Mouse (Mus musculus): Measurements from ENCODE around the gene Add3.

The Add3 gene

DNA sequence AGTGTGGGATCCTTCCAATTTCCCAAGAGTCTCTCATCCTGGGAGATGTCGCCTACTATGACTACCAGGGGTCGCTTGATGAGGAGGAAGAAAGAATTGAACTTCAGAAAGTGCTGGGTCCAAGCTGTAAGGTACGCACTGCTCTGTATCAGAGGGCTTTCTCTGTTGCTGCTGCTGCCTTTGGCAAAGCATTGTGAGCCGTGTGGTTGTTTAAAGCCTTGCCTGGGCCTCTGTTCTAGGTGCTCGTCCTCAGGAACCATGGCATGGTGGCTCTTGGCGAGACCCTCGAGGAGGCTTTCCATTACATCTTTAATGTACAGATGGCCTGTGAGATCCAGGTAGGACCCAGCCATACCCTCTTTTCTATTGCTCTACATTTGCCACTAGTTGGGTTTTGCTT, 93.3 kb downstream of the Add3 start:
- no peak for DNase-seq (ENCODE audit: low read depth, low spot score)

DNA sequence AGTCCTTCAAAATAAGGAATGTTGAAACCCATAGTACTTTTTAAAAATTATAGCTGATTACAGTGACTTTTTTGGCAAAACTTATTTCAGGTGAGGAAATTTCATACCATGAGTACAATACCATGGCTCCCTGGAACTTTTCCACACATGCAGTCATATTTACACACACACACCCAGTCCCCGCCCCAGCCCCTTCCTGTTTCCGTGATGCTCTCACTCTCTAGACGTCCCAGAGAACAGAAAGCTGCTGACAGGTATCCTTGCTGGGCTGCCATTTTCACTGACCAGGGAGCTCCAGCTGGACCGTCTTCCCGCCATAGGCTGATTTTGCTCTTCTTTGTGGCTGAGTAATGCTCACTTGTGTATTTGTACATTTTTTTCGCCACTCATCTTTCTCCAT, 101.6 kb downstream of the Add3 start:
- DNase-seq (ENCODE audit: low read depth, low spot score) = no peak

DNA sequence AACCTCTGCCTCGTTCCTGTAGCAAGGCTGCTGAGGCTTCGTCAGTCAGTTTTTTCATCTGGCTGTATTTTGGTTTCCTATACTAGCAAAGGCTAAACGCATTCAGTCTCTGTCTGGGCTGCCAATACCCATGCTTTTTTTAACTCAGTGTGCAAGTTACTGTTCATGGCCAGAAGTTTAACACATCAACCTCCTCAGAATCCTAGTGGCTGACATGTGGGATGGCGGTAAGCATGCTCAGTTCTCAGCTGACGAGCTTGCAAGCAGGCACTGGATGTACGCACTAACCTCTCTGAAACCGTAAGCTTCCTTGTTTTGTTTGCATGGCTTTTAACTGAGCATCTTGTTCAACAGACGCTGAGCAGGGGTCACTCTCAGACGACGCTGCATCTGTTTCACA, 103.7 kb downstream of the Add3 start:
- DNase-seq (ENCODE audit: low read depth, low spot score) = no peak

DNA sequence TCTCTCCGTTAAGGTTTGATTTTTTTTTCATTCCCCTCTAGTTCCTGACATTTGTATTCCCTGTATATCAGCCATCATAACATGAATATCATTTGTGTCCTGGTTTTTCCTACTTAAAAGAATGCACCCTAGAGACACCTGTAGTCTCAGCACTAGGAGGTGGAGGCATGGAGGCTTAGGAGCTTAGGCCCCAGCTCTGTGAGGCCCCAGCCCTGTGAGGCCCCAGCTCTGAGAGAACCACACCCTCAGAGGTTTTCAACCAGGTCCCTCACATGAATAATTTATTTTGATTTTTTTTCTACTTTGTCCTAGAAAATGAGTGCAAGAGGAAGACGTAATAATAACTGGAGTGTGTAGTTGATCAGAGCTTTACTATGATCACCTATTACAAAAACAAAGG, 107.3 kb downstream of the Add3 start:
- DNase-seq (ENCODE audit: low read depth, low spot score) = no peak

DNA sequence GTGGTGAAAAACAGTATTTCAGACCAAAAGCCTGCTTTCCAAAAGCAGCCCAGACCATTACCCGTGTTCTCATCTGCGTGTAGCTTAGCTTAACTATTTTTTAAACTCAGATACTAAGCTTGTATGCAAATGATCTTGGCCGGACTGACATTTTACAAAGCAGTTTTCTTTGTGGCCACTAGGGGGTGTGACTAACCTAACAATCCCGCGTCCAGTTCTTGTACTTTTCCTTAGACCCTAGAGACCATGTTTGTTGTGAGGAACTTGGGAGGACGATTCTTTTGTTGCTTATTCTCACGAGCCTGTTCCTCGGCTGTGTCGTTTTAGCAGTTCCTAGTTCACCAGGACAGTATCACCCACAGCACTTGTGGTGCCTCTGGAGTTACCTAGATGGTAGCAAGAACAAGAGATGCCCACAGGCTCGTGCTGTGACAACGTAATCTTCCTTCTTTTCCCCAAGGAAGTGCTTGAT, 107.8 kb downstream of the Add3 start:
- peak; percentile 28 for DNase-seq (ENCODE audit: low read depth, low spot score)

DNA sequence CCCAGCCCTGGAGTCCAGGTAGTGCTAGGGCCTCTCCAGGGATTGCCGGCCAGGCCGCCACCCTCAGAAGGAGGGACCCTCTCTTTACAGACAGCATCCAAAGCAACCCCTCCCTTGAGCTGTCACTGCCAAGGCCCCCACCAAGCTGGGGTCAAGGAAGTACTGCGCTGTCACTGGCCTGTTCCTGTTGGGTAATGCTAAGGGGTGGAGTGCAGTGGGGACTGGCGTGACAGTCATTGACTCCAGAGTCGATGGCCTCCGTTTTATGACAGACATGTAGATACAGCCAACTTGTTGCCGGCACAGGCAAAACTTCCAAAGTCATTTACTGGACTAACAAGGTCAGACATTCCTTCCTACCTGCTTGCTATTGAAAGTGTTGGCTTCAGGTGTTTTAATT, 110.8 kb downstream of the Add3 start:
- no peak for DNase-seq (ENCODE audit: low read depth, low spot score)

DNA sequence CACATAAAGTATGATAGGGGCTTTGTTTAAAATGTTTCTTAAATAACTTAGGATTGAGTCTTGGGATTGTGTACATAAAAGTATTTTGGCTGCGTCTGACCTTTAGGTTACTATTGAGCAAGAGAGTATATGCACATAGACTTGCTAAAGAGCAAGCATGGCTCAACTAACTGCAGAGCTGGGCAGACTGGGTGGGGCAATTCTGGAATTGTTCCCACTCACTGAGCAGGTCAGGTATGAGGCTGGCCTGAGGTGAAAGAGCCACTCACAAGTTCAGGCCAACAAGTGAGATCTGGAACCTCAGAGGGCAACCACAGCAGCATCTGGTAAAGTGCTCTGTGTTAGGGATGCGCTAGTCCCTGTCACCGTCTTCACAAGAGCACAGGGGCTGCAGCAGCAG, 111.4 kb downstream of the Add3 start:
- no peak for DNase-seq (ENCODE audit: low read depth, low spot score)

DNA sequence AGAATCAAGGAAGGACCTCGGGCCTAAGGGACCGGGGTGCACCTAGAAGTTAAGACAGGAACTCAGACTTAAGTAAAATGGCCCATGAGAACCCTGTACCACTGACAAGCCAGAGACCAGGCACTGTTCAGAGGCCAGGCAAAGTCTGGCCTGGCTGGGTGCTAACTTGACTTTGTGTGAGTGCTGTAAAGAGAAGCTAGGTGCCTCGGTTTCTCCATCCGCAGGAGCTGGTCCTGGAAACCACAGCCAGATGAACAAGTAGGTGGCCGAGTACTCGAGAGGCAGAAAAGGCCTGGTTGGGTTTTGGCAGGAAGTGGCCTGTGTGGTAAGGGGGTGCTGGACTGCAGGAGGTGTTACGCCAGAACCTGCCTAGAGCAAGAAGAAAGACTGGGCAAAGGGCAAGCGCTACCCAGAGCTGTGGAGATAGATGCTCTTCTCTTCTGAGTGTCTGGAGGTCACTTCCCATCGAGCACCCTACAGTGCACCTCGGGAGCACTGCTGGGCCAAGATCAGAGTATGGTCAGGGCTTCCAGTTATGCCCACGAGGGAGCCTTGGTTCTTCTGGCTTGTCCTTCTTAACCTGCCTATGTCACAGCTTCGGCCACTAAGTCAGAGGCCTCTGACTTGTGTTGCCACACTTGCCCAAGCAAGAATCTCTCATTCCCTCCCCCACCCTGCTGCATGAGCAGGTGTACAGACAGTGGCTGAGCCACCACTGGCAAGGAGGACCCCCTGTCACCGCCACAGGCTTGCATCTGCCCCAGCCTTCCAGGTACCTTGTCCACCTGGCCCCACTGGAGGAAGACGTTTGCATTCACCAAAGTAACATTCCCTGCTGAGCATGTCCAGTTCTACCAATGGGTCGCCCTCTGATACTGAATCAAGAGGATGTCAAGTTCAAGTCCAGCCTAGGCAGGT, 112.1 kb downstream of the Add3 start:
- DNase-seq (ENCODE audit: low read depth, low spot score) = no peak

DNA sequence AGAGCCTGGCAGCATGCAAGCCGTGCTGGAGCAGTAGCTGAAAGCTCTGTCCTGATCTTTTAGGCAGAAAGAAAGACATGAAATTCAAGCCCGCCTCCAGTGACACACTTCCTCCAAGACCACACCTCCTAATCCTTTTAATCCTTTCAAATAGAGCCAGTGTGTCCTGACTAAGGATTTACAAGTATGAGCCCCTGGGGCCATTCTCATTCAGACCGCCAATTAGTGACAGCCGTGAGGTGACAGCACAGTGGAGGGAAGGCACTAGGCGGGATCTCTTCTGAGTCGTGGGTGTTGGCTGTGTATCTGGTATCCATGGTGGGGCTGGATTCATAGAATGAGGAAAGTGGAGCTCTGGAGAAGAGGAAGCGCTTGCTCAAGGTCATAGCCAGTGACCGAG, 116.1 kb downstream of the Add3 start:
- DNase-seq (ENCODE audit: low read depth, low spot score) = no peak

DNA sequence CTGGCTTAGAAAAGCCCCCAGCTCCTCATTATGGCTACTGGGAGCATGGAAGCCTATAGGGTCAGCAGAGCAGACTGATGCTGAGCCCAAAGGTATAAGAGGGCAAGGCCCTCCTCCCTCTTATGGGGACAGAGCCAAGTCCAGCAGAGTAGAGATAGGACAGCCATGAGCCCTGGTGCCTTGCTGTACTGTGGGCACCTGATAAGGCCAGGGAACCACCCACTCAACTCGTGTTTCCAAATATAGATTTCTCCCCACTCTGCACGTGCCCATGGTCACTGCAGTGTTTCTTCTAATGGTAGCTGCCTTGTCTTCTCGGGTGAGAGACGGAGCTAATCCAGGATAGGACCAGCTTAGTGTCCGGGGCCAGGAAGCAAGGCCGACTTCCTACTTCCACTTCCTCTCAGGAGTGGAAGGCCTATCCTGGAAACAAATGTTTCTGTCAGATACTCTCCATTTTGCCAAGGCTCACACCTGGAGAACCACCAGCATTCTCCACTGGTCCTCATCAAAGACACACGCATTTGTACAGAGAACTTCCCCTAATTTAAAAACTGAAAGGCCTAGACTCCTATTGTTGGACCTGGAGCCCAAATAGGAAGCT, 116.8 kb downstream of the Add3 start:
- no peak for DNase-seq (ENCODE audit: low read depth, low spot score)

DNA sequence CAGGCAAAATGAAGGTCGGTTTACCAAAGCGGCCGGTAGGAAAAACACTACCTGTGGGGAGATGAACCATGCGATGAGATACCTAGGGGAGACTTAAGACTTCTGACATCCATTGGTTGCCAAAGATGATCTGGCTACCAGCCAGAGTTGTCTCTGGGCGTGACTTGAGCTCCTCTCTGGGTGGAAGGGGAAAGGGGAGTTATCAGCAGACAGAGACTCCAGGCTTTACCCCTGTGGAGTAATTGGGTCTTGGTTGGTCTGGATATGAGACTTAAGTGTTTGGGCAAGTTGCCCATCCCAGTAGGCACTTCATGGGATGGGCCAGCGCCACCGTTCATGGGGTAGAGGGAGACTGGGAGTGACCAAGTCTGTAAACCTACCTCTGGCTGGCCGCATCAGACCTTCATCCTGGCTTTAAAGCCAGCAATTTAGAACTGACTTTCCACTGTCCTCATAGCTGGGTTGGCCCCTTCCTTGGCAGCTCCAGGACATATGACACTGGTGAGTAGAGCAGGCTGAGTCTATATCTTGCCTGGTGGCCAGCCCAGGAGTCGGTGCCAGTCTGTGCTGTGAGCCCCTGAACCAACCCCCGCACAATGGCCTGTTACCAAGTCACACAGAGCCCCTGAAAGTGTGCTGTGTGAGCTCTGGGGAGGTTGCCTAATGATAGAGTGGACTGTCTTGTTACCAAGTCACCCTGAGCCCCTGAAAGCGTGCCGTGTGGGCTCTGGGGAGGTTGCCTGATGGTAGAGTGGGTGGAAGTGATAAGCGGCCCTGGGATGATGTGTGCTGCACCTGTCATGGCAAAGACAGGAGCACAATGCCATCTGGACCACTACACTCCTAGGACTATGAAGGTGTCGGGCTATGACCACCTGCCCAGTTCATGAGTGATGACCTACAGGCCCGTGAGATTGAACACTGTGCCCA, 117.7 kb downstream of the Add3 start:
- DNase-seq (ENCODE audit: low read depth, low spot score) = no peak

DNA sequence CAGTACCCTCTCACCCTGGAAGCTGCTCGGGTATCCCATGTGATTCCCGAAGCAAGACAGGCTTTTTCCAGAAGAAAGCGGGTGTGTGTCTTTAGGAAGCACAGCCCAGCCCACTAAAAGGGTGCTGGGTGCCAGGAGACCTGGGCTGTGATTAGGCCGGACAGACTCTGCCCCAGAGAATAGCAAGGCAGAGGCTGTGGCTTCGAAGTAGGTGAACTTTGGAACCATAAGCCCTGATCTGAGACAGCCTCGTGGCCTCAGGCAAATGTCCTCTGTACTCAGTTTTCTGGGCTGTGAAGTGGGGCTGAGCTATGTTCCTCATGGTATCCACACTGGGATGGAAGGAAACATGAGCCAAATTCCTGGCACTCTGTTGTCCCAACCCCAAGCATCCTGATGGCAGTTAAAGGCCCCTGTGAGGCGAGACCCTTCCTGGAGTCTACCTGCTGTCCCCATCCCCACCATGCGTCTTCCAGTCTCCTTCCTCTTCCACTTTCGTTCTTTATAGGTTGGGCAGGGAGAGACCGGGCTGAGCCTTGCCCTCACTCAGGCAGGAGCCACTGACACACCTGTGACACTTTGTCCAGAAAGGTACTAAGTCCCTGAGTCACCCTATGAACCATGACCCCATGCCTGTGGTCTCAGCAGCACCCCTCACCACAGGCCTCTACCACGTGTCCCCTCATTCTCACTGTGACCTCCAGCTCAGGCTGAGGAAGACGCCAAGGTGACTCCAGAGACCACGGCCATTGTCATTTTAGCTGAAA, 118.7 kb downstream of the Add3 start:
- no peak for DNase-seq (ENCODE audit: low read depth, low spot score)

DNA sequence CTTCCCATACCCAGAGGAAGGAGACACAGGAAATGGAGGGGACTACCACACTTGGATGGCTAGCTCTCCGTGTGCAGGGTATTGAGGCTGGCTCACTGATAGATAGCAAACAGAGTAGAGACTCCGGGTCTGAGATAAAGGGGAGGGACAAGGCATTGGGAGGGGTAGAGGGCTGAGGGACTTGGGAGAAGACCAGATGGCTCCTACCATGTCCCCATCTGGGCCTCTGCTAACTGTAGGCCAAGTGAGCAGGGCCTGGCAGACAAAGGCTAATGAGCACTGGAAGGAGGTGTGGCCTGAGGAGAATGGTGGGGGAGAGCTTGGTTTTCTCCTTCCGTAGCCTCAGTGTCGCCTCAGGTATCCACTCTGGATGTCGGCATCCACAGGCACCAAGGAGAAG, 119.3 kb downstream of the Add3 start:
- no peak for DNase-seq (ENCODE audit: low read depth, low spot score)

DNA sequence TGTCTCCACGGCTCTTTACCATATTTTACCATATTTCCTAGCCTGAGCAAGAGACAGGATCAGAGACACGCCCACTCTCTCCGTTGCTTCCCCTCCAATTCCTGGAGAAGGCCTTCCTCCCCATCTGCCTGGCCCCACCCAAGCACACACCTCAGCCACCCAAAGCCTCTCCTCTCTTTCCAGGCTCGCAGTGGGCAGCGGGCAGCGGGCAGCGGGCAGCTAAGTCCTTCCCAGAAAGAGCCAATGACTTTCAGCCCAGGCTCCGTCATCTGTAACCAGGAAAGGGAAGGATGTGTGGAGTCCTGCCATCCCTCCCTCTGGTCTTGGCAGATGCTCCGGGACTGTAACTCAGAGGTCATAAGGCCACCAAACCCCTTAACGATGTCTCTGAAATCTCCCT, 120.0 kb downstream of the Add3 start:
- no peak for DNase-seq (ENCODE audit: low read depth, low spot score)

DNA sequence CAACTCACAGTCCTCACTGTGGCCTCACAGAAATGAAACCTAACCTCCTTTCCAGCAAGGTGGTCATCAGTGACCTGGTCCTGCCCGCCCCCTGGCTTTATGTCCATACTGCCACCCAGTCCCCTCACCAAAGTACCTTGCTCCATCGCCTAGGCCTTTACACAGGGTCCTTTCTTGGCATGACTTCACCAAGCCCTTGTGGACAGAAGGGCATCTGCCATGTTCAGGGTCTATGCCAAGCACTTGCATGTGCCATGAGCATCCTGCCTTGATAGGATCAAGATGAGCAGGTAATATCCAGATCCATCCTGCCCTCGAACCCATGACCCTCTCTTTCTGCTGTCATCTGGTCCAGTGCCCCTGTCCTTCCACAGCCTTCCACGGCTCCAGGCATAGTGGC, 120.6 kb downstream of the Add3 start:
- no peak for DNase-seq (ENCODE audit: low read depth, low spot score)

DNA sequence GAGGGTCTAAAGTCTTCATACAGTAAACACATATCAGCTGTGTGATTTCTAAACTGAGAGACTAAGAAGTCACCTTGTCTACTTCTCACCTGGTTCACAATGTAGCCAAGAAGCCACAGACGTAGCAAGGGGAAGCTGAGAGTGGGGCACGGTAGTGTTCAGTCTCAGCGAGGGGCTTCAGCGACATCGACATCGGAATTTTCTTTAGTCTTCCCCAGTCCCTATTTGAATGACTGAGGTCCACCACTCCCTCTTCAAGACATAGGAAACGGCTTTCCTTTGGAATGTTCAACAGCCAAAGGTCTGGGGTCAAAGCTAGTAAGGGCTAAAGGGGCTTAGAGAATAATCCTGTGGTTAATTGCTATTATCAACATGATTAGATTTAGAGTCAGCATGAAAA, 121.8 kb downstream of the Add3 start:
- no peak for DNase-seq (ENCODE audit: low read depth, low spot score)

DNA sequence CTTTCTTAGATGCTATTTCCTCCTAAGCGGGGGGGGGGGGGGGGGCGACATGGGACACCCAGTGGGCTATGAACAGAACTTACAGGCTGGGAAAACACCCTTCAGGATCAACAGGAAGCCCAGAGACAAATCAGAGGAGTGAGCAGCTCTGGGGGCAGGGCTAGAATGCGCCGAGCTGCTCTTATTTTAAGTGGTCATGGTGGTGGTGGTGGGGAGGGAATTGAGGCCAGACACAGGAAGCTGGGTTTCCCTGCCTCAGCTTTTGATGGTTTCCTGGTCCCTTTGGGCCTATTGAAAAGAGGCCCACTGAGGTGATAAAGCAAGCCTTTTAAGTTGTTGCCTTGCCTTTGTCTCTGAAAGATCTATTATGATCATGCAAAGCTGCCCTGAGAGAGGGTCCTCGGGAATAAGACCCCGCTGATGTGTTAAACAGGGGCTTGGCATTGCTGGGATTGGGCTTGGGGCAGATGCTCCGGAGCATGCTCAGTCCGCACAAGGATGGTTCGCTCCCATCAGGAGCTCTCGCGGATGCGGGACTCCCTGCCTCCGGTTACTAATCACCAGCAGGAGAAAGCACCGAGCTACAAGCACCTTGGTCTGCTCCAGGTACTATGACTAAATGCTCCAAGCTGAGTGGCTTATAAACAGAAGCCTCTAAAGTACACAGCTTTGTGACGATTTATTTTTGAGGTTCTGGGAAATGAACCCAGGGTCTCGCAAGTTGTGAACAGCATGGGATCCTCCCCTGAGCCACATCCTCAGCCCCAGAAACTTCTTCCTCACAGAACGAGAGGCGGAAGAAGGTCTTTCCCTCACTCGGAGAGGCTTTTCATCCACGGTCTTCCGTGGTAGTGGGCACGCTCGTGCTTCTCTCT, 123.9 kb downstream of the Add3 start:
- DNase-seq (ENCODE audit: low read depth, low spot score) = no peak

DNA sequence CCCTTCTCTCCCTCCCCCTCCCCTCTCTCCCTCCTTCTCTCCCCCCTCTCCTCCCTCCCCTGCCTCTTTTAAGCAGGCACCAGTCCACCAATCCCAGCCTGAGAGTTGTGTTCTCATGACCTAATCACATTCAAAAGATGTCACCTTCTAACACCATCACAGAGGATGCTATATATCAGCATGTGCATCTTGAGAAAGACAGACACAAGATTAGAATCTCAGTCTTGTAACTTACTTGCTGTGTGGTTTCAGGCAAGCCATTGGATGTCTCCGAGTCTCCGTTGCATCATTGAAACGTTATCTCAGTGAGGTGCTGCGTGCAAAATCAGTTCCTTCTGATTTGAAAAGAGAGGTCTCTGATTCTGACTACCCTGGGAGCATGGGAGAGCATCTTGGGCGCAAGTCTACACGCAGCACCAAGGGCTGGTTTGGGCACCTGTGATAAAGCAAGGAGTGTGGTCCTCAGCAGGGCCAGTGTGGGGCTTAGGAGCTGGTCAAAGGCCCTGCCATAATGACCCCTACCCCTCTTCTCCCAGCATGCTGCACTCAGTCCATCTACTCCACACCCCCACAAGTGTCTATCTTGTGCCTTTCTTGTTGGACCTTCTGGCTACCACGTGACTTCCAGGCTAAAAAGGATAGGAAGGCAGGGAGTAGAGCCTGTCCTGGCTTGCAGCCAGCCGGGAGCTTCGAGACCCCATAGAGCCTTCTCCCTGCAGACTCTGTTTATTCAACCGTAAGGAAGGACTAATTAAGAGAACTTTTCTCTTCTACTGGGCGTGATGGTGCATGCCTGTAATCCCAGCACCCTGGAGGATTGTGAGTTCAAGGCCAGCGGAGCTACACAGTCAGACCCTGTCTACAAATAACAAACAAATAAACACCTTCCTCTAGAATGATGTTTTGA, 124.8 kb downstream of the Add3 start:
- no peak for DNase-seq (ENCODE audit: low read depth, low spot score)

DNA sequence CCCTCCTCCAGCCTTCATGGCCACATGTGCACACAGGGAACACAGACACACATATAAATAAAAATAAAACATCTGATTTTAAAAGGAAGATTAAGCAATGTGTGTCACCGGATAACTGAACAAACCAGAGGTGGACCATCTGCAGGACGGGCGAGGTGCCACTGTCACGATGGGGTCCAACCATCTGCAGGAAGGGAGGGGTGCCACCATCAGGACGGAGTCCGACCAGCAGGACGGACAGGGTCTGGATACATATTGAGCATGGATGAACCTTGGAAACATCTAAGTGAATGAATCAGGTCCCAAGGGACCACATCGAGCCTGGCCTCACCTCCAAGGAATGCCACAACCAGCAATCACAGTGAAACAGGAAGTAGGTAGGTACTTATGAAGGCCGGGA, 127.1 kb downstream of the Add3 start:
- no peak for DNase-seq (ENCODE audit: low read depth, low spot score)
